Mouse (Mus musculus): ENCODE results near the gene Bri3.
"Not testable (repeated sequence)": the region's sequence is repeated elsewhere in the genome, so short reads cannot be mapped to it uniquely, and the experiment has no call there.

The Bri3 gene

GRCm38 (mm10) chr5:144364680-144365357 is 120.6 kb downstream of the Bri3 start:
- DNase-seq, result no peak

- DNase-seq, result not testable (repeated sequence)
These were observed 122.3 kb downstream of the Bri3 start for GRCm38 (mm10) chr5:144366551-144366950.

- DNase-seq, result no peak
These were observed 124.5 kb downstream of the Bri3 start for GRCm38 (mm10) chr5:144368661-144369205.

- no peak for DNase-seq
These were observed 126.7 kb downstream of the Bri3 start for GRCm38 (mm10) chr5:144370986-144371385.

- no peak for DNase-seq
These were observed 127.9 kb downstream of the Bri3 start for GRCm38 (mm10) chr5:144372177-144372576.

GRCm38 (mm10) chr5:144372885-144373284 is 128.6 kb downstream of the Bri3 start:
- DNase-seq, result no peak

- no peak for DNase-seq
These were observed 135.2 kb downstream of the Bri3 start for GRCm38 (mm10) chr5:144379431-144379830.

GRCm38 (mm10) chr5:144380689-144381088 is 136.5 kb downstream of the Bri3 start:
- no peak for DNase-seq

- no peak for DNase-seq
These were observed 137.5 kb downstream of the Bri3 start for GRCm38 (mm10) chr5:144381782-144382181.

GRCm38 (mm10) chr5:144383936-144384335 is 139.7 kb downstream of the Bri3 start:
- DNase-seq, result no peak

GRCm38 (mm10) chr5:144387851-144388250 is 143.6 kb downstream of the Bri3 start:
- peak; percentile 59 for DNase-seq

GRCm38 (mm10) chr5:144394142-144394541 is 149.9 kb downstream of the Bri3 start:
- DNase-seq, result no peak

- no peak for DNase-seq
These were observed 153.3 kb downstream of the Bri3 start for GRCm38 (mm10) chr5:144397566-144397965.

- no peak for DNase-seq
These were observed 156.6 kb downstream of the Bri3 start for GRCm38 (mm10) chr5:144400821-144401220.

GRCm38 (mm10) chr5:144406256-144406655 is 162.0 kb downstream of the Bri3 start:
- no peak for DNase-seq

- DNase-seq, result no peak
These were observed 166.4 kb downstream of the Bri3 start for GRCm38 (mm10) chr5:144410666-144411065.

- no peak for DNase-seq
These were observed 167.5 kb downstream of the Bri3 start for GRCm38 (mm10) chr5:144411702-144412101.

GRCm38 (mm10) chr5:144412781-144413180 is 168.5 kb downstream of the Bri3 start:
- no peak for DNase-seq

GRCm38 (mm10) chr5:144418456-144418855 is 174.2 kb downstream of the Bri3 start:
- no peak for DNase-seq

GRCm38 (mm10) chr5:144420001-144420400 is 175.8 kb downstream of the Bri3 start:
- no peak for DNase-seq

- no peak for DNase-seq
These were observed 182.5 kb downstream of the Bri3 start for GRCm38 (mm10) chr5:144426697-144427096.

- no peak for DNase-seq
These were observed 183.6 kb downstream of the Bri3 start for GRCm38 (mm10) chr5:144427861-144428260.

- DNase-seq, result no peak
These were observed 187.2 kb downstream of the Bri3 start for GRCm38 (mm10) chr5:144431481-144431880.

- no peak for DNase-seq
These were observed 195.2 kb downstream of the Bri3 start for GRCm38 (mm10) chr5:144439286-144440040.
